Mouse (Mus musculus): ENCODE results near the gene Lrrc36. TPM values are rescaled to one million over a fixed set of nuclear protein-coding genes. Genes with fewer than 3 reads are reported as not detected.

Lrrc36 gene
- polyA plus RNA-seq, 1 experiment from 2014 or later: 1.6 TPM

GRCm38 (mm10) chr8:105450977-105451376, 37.6 kb downstream of the Lrrc36 start:
- no peaks in the 10 kb centered on the region for H3K27me3 ChIP-seq (ENCODE audit: control insufficient read depth, insufficient read depth, low read depth, low read length)
- H3K4me2 ChIP-seq (ENCODE audit: low read depth, low read length): no peak overlapping the region
- no peak for ATAC-seq (ENCODE audit: low read depth)
- WGBS: 33% methylated on average over 1 of the region's 1 CpGs
- H3K4me1 ChIP-seq (replicated peaks; ENCODE audit: control insufficient read depth, insufficient read depth, low read length): peaks cover 9% of the 10 kb centered on the region; the same call in 1 of the 2 replicates
- no peaks in the 10 kb centered on the region for H3K36me3 ChIP-seq (ENCODE audit: control insufficient read depth, insufficient read depth, low read length)
- no peak overlapping the region for H3K4me3 ChIP-seq (ENCODE audit: low read length)
- no peak overlapping the region for H3K9ac ChIP-seq (ENCODE audit: low read length)
- no peaks in the 10 kb centered on the region for H3K9me3 ChIP-seq (ENCODE audit: control insufficient read depth, low read length)
- no peak overlapping the region for H3K27ac ChIP-seq (ENCODE audit: low read length)

GRCm38 (mm10) chr8:105451903-105452603, 38.7 kb downstream of the Lrrc36 start:
- Histone ChIP-seq H3K4me1 (replicated peaks; ENCODE audit: control insufficient read depth, insufficient read depth, low read length) (peaks cover 9% of the 10 kb centered on the region; the same call in 1 of the 2 replicates), H3K27ac (ENCODE audit: low read length) (no peak overlapping the region), H3K4me3 (ENCODE audit: low read length) (no peak overlapping the region), H3K9me3 (ENCODE audit: control insufficient read depth, low read length) (no peaks in the 10 kb centered on the region), H3K9ac (ENCODE audit: low read length) (no peak overlapping the region), H3K27me3 (ENCODE audit: control insufficient read depth, insufficient read depth, low read depth, low read length) (no peaks in the 10 kb centered on the region), H3K36me3 (ENCODE audit: control insufficient read depth, insufficient read depth, low read length) (no peaks in the 10 kb centered on the region), H3K4me2 (ENCODE audit: low read depth, low read length) (no peak overlapping the region)
- 63% methylated on average over 15 of the region's 15 CpGs for WGBS
- ATAC-seq (ENCODE audit: low read depth): no peak

GRCm38 (mm10) chr8:105453296-105453695, 39.9 kb downstream of the Lrrc36 start:
- no peak for ATAC-seq (ENCODE audit: low read depth)
- H3K27me3 ChIP-seq (ENCODE audit: control insufficient read depth, insufficient read depth, low read depth, low read length): no peaks in the 10 kb centered on the region
- whole genome bisulfite sequencing: 49% methylated on average over 5 of the region's 5 CpGs
- peaks cover 9% of the 10 kb centered on the region; the same call in 1 of the 2 replicates for H3K4me1 ChIP-seq (replicated peaks; ENCODE audit: control insufficient read depth, insufficient read depth, low read length)
- H3K27ac ChIP-seq (ENCODE audit: low read length): no peak overlapping the region; the same call in 1 of the 2 replicates
- H3K4me3 ChIP-seq (ENCODE audit: low read length): no peak overlapping the region
- no peaks in the 10 kb centered on the region for H3K9me3 ChIP-seq (ENCODE audit: control insufficient read depth, low read length)
- H3K4me2 ChIP-seq (ENCODE audit: low read depth, low read length): no peak overlapping the region
- H3K9ac ChIP-seq (ENCODE audit: low read length): no peak overlapping the region
- H3K36me3 ChIP-seq (ENCODE audit: control insufficient read depth, insufficient read depth, low read length): no peaks in the 10 kb centered on the region

- Histone ChIP-seq H3K27ac (ENCODE audit: low read length) (no peak overlapping the region), H3K36me3 (ENCODE audit: control insufficient read depth, insufficient read depth, low read length) (no peaks in the 10 kb centered on the region), H3K4me1 (replicated peaks; ENCODE audit: control insufficient read depth, insufficient read depth, low read length) (peaks cover 9% of the 10 kb centered on the region; the same call in 1 of the 2 replicates), H3K4me3 (ENCODE audit: low read length) (no peak overlapping the region), H3K9ac (ENCODE audit: low read length) (no peak overlapping the region), H3K4me2 (ENCODE audit: low read depth, low read length) (no peak overlapping the region), H3K27me3 (ENCODE audit: control insufficient read depth, insufficient read depth, low read depth, low read length) (no peaks in the 10 kb centered on the region), H3K9me3 (ENCODE audit: control insufficient read depth, low read length) (no peaks in the 10 kb centered on the region)
- ATAC-seq (ENCODE audit: low read depth): peak; percentile 86
- 37% methylated on average over 5 of the region's 5 CpGs for WGBS
Measured at GRCm38 (mm10) chr8:105454088-105454487, 40.7 kb downstream of the Lrrc36 start.

- Histone ChIP-seq H3K9ac (ENCODE audit: low read length) (0 out of 2 replicates have a peak overlapping the region, but pooled peaks have one; percentile 5), H3K4me2 (ENCODE audit: low read depth, low read length) (no peak overlapping the region), H3K36me3 (ENCODE audit: control insufficient read depth, insufficient read depth, low read length) (no peaks in the 10 kb centered on the region), H3K9me3 (ENCODE audit: control insufficient read depth, low read length) (no peaks in the 10 kb centered on the region), H3K4me3 (ENCODE audit: low read length) (no peak overlapping the region), H3K27ac (ENCODE audit: low read length) (no peak overlapping the region), H3K27me3 (ENCODE audit: control insufficient read depth, insufficient read depth, low read depth, low read length) (no peaks in the 10 kb centered on the region), H3K4me1 (replicated peaks; ENCODE audit: control insufficient read depth, insufficient read depth, low read length) (peaks cover 14% of the 10 kb centered on the region)
- 29% methylated on average over 10 of the region's 10 CpGs for whole genome bisulfite sequencing
- ATAC-seq (ENCODE audit: low read depth): no peak
Measured at GRCm38 (mm10) chr8:105455218-105455617, 41.8 kb downstream of the Lrrc36 start.

GRCm38 (mm10) chr8:105461085-105461803, 47.9 kb downstream of the Lrrc36 start:
- H3K4me3 ChIP-seq (ENCODE audit: low read length): no peak overlapping the region
- peaks cover 20% of the 10 kb centered on the region for H3K4me1 ChIP-seq (replicated peaks; ENCODE audit: control insufficient read depth, insufficient read depth, low read length)
- peak overlapping the region; percentile 5; the same call in 1 of the 2 replicates for H3K4me2 ChIP-seq (ENCODE audit: low read depth, low read length)
- no peaks in the 10 kb centered on the region for H3K9me3 ChIP-seq (ENCODE audit: control insufficient read depth, low read length)
- no peaks in the 10 kb centered on the region for H3K36me3 ChIP-seq (ENCODE audit: control insufficient read depth, insufficient read depth, low read length)
- no peaks in the 10 kb centered on the region for H3K27me3 ChIP-seq (ENCODE audit: control insufficient read depth, insufficient read depth, low read depth, low read length)
- WGBS: 37% methylated on average over 13 of the region's 13 CpGs
- H3K27ac ChIP-seq (ENCODE audit: low read length): peak overlapping the region; percentile 89
- no peak overlapping the region for H3K9ac ChIP-seq (ENCODE audit: low read length)
- peak; percentile 80 for ATAC-seq (ENCODE audit: low read depth)

GRCm38 (mm10) chr8:105464595-105464994, 51.2 kb downstream of the Lrrc36 start:
- 49% methylated on average over 7 of the region's 7 CpGs for WGBS
- Histone ChIP-seq H3K27ac (ENCODE audit: low read length) (no peak overlapping the region), H3K9ac (ENCODE audit: low read length) (0 out of 2 replicates have a peak overlapping the region, but pooled peaks have one; percentile 24), H3K9me3 (ENCODE audit: control insufficient read depth, low read length) (no peaks in the 10 kb centered on the region), H3K4me3 (ENCODE audit: low read length) (no peak overlapping the region), H3K36me3 (ENCODE audit: control insufficient read depth, insufficient read depth, low read length) (no peaks in the 10 kb centered on the region), H3K4me1 (replicated peaks; ENCODE audit: control insufficient read depth, insufficient read depth, low read length) (peaks cover 38% of the 10 kb centered on the region), H3K4me2 (ENCODE audit: low read depth, low read length) (no peak overlapping the region), H3K27me3 (ENCODE audit: control insufficient read depth, insufficient read depth, low read depth, low read length) (no peaks in the 10 kb centered on the region)
- ATAC-seq (ENCODE audit: low read depth): no peak

- H3K36me3 ChIP-seq (ENCODE audit: control insufficient read depth, insufficient read depth, low read length): no peaks in the 10 kb centered on the region
- no peak for ATAC-seq (ENCODE audit: low read depth)
- H3K27me3 ChIP-seq (ENCODE audit: control insufficient read depth, insufficient read depth, low read depth, low read length): no peaks in the 10 kb centered on the region
- H3K9me3 ChIP-seq (ENCODE audit: control insufficient read depth, low read length): no peaks in the 10 kb centered on the region
- no peak overlapping the region for H3K27ac ChIP-seq (ENCODE audit: low read length)
- no peak overlapping the region for H3K9ac ChIP-seq (ENCODE audit: low read length)
- H3K4me2 ChIP-seq (ENCODE audit: low read depth, low read length): no peak overlapping the region
- peaks cover 40% of the 10 kb centered on the region for H3K4me1 ChIP-seq (replicated peaks; ENCODE audit: control insufficient read depth, insufficient read depth, low read length)
- 74% methylated on average over 6 of the region's 6 CpGs for WGBS
- H3K4me3 ChIP-seq (ENCODE audit: low read length): no peak overlapping the region
Measured at GRCm38 (mm10) chr8:105466246-105466645, 52.9 kb downstream of the Lrrc36 start.

GRCm38 (mm10) chr8:105466700-105467291, 53.4 kb downstream of the Lrrc36 start:
- peak overlapping the region; percentile 43; the same call in 1 of the 2 replicates for H3K27ac ChIP-seq (ENCODE audit: low read length)
- H3K4me2 ChIP-seq (ENCODE audit: low read depth, low read length): no peak overlapping the region
- H3K9me3 ChIP-seq (ENCODE audit: control insufficient read depth, low read length): no peaks in the 10 kb centered on the region
- peaks cover 41% of the 10 kb centered on the region for H3K4me1 ChIP-seq (replicated peaks; ENCODE audit: control insufficient read depth, insufficient read depth, low read length)
- H3K27me3 ChIP-seq (ENCODE audit: control insufficient read depth, insufficient read depth, low read depth, low read length): no peaks in the 10 kb centered on the region
- 62% methylated on average over 7 of the region's 7 CpGs for WGBS
- no peak overlapping the region for H3K9ac ChIP-seq (ENCODE audit: low read length)
- H3K36me3 ChIP-seq (ENCODE audit: control insufficient read depth, insufficient read depth, low read length): no peaks in the 10 kb centered on the region
- H3K4me3 ChIP-seq (ENCODE audit: low read length): no peak overlapping the region
- no peak for ATAC-seq (ENCODE audit: low read depth)

Data from lung, embryonic 16.5 days (tissue).